Mouse (Mus musculus) limb, embryonic 13.5 days (tissue): ENCODE measurements at regions not wholly inside any gene's neighbourhood (a gene's known extent, or its start where the extent isn't known, plus 50 kb on each side); places are given as distances from the start of the nearest gene placed in this dataset.
"Not testable (repeated sequence)": the region's sequence is repeated elsewhere in the genome, so short reads cannot be mapped to it uniquely, and the experiment has no call there.

Experiments used
- ATAC-seq: fragments of 200-750 bp; cut with Nextera tagmentation; 2 replicates; pipeline ENCODE4 v1.8.0; 2017; ENCODE audit warnings: low read depth, moderate number of reproducible peaks, moderate TSS enrichment; ENCODE audit not compliant: low FRiP score
- H3K27ac ChIP-seq: fragments of 300-500 bp; sonication (generic); 2 replicates; pipeline ENCODE4 v1.5.1; 2015; ENCODE audit warnings: inconsistent platforms, mild to moderate bottlenecking, moderate library complexity
- H3K27me3 ChIP-seq: fragments of 300-500 bp; sonication (generic); 2 replicates; pipeline ENCODE4 v1.6.1; 2015; ENCODE audit warnings: mild to moderate bottlenecking, inconsistent platforms
- H3K36me3 ChIP-seq: fragments of 300-500 bp; sonication (generic); 2 replicates; pipeline ENCODE4 v1.6.1; 2015; ENCODE audit warnings: inconsistent platforms, mild to moderate bottlenecking, moderate library complexity
- H3K4me1 ChIP-seq: fragments of 300-500 bp; sonication (generic); 2 replicates; pipeline ENCODE4 v1.6.1; 2015; ENCODE audit warnings: inconsistent platforms
- H3K4me2 ChIP-seq: fragments of 300-500 bp; sonication (generic); replicated peaks from 2 replicates; pipeline ENCODE4 v1.6.1; 2015; ENCODE audit warnings: inconsistent platforms, mild to moderate bottlenecking, moderate library complexity
- H3K4me3 ChIP-seq: fragments of 300-500 bp; sonication (generic); 2 replicates; pipeline ENCODE4 v1.5.1; 2015; ENCODE audit warnings: moderate library complexity, mild to moderate bottlenecking, inconsistent platforms
- H3K9ac ChIP-seq: fragments of 300-500 bp; sonication (generic); 2 replicates; pipeline ENCODE4 v1.6.1; 2015; ENCODE audit warnings: mild to moderate bottlenecking, inconsistent platforms
- H3K9me3 ChIP-seq: fragments of 300-500 bp; sonication (generic); 2 replicates; pipeline ENCODE4 v1.6.1; 2016; ENCODE audit warnings: inconsistent platforms
- WGBS: fragments of 180-500 bp; shearing (Covaris S2); methylation state at CpG from one replicate; pipeline ENCODE4 v1.1.7; 2015; 5-methylcytosine and 5-hydroxymethylcytosine counted together

DNA sequence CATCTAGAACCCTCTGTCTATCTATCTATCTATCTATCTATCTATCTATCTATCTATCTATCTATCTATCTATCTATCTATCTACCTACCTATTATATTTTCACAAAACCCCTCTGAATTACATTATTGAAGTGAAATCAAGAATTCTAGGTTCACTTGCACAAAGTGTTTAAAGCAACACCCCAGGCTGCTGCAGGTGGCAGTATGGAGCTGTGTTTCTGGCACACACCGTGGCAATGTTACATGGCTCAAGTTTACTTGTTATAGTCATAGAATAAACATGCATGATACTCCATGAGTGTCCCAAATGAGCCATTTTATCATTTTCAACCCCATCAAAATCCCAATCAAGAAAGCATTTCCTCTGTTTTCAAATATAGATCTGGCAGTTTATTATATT, 538.6 kb upstream of the Got2 start:
- Histone ChIP-seq H3K9me3 (no peaks in the 10 kb centered on the region), H3K27ac (no peak overlapping the region), H3K27me3 (no peaks in the 10 kb centered on the region), H3K4me1 (no peaks in the 10 kb centered on the region), H3K4me3 (no peak overlapping the region), H3K36me3 (no peaks in the 10 kb centered on the region), H3K4me2 (no peak overlapping the region), H3K9ac (no peak overlapping the region)
- no peak for ATAC-seq
- 52% methylated on average over 1 of the region's 1 CpGs for WGBS

GRCm38 (mm10) chr8:96409601-96410000, 521.3 kb upstream of the Got2 start:
- WGBS, result 49% methylated on average over 1 of the region's 1 CpGs
- Histone ChIP-seq H3K4me1 (no peaks in the 10 kb centered on the region), H3K27me3 (no peaks in the 10 kb centered on the region), H3K4me3 (no peak overlapping the region), H3K27ac (no peak overlapping the region), H3K9ac (no peak overlapping the region), H3K4me2 (no peak overlapping the region), H3K9me3 (no peaks in the 10 kb centered on the region), H3K36me3 (no peaks in the 10 kb centered on the region)
- ATAC-seq, result no peak

- Histone ChIP-seq H3K27me3 (no peaks in the 10 kb centered on the region), H3K36me3 (no peaks in the 10 kb centered on the region), H3K4me1 (no peaks in the 10 kb centered on the region), H3K27ac (no peak overlapping the region), H3K4me2 (no peak overlapping the region), H3K9me3 (no peaks in the 10 kb centered on the region), H3K9ac (no peak overlapping the region), H3K4me3 (no peak overlapping the region)
- ATAC-seq, result no peak
- WGBS, result 91% methylated on average over 15 of the region's 15 CpGs
These were observed 516.3 kb upstream of the Got2 start for GRCm38 (mm10) chr8:96404549-96405145.

DNA sequence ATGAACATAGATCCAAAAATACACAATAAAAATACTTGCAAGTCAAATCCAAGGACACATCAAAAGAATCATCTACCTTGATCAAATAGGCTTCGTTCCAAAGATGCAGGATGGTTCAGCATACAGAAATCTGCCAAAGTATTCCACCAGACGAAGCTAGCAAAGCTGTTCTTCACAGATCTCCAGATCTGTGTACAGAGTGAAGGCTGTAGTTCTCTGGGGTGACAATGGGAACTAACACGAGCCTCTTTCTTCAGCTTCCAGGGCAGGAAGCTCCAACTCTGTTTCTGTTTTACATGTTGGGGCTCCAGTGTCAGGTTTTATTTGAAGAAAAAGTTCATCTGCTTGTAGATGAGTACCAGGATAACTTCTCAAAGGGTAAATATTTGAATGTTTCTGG, 515.3 kb upstream of the Got2 start:
- Histone ChIP-seq H3K27me3 (no peaks in the 10 kb centered on the region), H3K36me3 (no peaks in the 10 kb centered on the region), H3K4me3 (no peak overlapping the region), H3K4me1 (no peaks in the 10 kb centered on the region), H3K9me3 (no peaks in the 10 kb centered on the region), H3K4me2 (no peak overlapping the region), H3K27ac (no peak overlapping the region), H3K9ac (no peak overlapping the region)
- WGBS, result 73% methylated on average over 3 of the region's 3 CpGs
- no peak for ATAC-seq

DNA sequence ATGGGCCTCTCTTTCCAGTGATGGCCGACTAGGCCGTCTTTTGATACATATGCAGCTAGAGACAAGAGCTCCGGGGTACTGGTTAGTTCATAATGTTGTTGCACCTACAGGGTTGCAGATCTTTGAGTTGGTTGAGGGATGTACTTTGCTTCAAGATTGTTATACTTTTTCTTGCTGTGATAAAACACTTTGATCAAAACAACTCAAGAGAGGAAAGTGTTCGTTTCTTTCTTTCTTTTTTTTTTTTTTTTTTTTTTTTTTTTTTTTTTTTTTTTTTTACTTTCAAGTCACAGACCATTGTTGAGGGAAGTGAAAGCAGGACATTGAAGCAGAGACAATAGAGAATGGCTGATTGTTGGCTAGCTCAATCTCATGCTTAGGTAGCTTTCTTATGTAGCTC, 511.0 kb upstream of the Got2 start:
- not testable (repeated sequence) for ATAC-seq, H3K27ac ChIP-seq, H3K9me3 ChIP-seq, H3K36me3 ChIP-seq, H3K27me3 ChIP-seq, H3K9ac ChIP-seq, H3K4me3 ChIP-seq, H3K4me1 ChIP-seq, H3K4me2 ChIP-seq
- 89% methylated on average over 4 of the region's 4 CpGs for WGBS

GRCm38 (mm10) chr8:96393024-96393423, 504.7 kb upstream of the Got2 start:
- Histone ChIP-seq H3K4me2 (no peak overlapping the region), H3K4me1 (no peaks in the 10 kb centered on the region), H3K27ac (no peak overlapping the region), H3K27me3 (no peaks in the 10 kb centered on the region), H3K4me3 (no peak overlapping the region), H3K9ac (no peak overlapping the region), H3K9me3 (no peaks in the 10 kb centered on the region), H3K36me3 (no peaks in the 10 kb centered on the region)
- no peak for ATAC-seq
- 73% methylated on average over 4 of the region's 4 CpGs for WGBS

GRCm38 (mm10) chr8:96389251-96389650, 500.9 kb upstream of the Got2 start:
- H3K4me1 ChIP-seq, result no peaks in the 10 kb centered on the region
- no peak overlapping the region for H3K4me3 ChIP-seq
- no peaks in the 10 kb centered on the region for H3K9me3 ChIP-seq
- H3K27me3 ChIP-seq, result no peaks in the 10 kb centered on the region
- no peak overlapping the region for H3K27ac ChIP-seq
- no peak overlapping the region for H3K9ac ChIP-seq
- H3K4me2 ChIP-seq, result no peak overlapping the region
- no peaks in the 10 kb centered on the region for H3K36me3 ChIP-seq
- WGBS, result 83% methylated on average over 3 of the region's 3 CpGs
- ATAC-seq, result no peak

- no peak for ATAC-seq
These were observed 482.2 kb upstream of the Got2 start for GRCm38 (mm10) chr8:96370500-96370899.

DNA sequence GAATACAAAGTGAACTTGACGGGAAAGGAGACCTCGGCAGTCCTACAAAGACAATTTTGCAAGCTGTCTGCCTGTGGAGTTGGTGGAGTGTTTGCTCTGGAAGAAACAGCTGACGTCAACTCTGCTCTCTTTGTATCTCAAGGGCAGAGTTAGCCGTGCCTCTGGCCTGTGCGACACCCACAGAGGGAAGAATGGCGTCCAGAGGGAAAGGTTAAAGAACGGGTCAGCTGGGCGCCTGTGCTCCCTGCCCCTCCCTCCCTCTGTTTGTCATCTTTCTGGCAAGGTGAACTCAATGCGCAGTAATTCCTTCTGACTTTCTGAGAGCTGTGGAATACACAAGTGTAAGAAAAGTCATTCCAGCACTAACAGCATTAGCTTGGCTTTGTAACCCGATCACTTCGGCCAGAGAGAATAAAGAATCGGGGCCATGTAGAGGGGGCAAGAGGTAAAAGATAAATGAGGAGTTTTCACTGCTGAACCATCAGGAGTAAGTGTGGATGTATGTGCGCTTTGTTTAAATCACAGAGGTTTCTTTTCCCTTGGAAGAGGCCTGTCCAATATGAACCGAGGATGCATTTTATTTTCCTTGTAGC, 474.6 kb upstream of the Got2 start:
- H3K4me1 ChIP-seq, result no peaks in the 10 kb centered on the region
- H3K36me3 ChIP-seq, result no peaks in the 10 kb centered on the region
- H3K27me3 ChIP-seq, result no peaks in the 10 kb centered on the region
- H3K9ac ChIP-seq, result no peak overlapping the region
- no peak overlapping the region for H3K4me3 ChIP-seq
- WGBS, result 33% methylated on average over 14 of the region's 14 CpGs
- peak overlapping the region; percentile 16; the same call in 1 of the 2 replicates for H3K4me2 ChIP-seq
- no peak overlapping the region for H3K27ac ChIP-seq
- ATAC-seq, result no peak
- H3K9me3 ChIP-seq, result no peaks in the 10 kb centered on the region

More at GRCm38 (mm10) chr8:96370500-96370899, 482.2 kb upstream of the Got2 start:
- H3K4me1 ChIP-seq, result no peaks in the 10 kb centered on the region
- H3K4me2 ChIP-seq, result no peak overlapping the region
- no peaks in the 10 kb centered on the region for H3K27me3 ChIP-seq
- H3K4me3 ChIP-seq, result no peak overlapping the region
- no peak overlapping the region for H3K27ac ChIP-seq
- 90% methylated on average over 9 of the region's 9 CpGs for WGBS
- H3K9me3 ChIP-seq, result no peaks in the 10 kb centered on the region
- H3K9ac ChIP-seq, result no peak overlapping the region
- no peaks in the 10 kb centered on the region for H3K36me3 ChIP-seq

DNA sequence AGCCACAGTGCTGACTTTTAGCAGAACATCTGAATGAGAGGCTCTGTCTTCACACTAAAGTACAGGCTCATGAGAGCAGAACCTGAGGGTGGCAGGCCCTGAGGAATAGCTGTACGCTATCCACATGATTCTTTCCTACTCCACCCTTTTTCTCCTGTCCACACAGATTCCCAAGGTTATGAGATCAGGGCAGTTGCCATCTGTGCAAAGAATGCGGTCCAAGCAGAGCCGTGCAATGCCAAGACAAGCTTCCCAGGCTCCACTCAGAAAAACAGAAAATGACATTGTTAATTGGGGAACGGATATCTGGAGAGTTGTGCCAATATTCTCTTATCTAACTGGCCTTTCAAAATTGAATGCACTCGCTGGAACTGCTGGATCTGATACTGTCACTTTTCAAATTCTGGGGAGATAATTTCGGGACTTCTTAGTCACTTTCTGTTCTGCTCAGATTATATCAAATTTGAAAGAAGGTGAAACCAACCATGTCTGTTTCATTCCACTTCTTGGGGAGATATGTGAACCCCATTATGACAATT, 462.3 kb upstream of the Got2 start:
- no peak for ATAC-seq
- H3K27ac ChIP-seq, result no peak overlapping the region
- no peaks in the 10 kb centered on the region for H3K9me3 ChIP-seq
- no peak overlapping the region for H3K4me2 ChIP-seq
- H3K9ac ChIP-seq, result no peak overlapping the region
- H3K36me3 ChIP-seq, result no peaks in the 10 kb centered on the region
- WGBS, result 79% methylated on average over 6 of the region's 6 CpGs
- H3K4me3 ChIP-seq, result no peak overlapping the region
- no peaks in the 10 kb centered on the region for H3K4me1 ChIP-seq
- H3K27me3 ChIP-seq, result no peaks in the 10 kb centered on the region

DNA sequence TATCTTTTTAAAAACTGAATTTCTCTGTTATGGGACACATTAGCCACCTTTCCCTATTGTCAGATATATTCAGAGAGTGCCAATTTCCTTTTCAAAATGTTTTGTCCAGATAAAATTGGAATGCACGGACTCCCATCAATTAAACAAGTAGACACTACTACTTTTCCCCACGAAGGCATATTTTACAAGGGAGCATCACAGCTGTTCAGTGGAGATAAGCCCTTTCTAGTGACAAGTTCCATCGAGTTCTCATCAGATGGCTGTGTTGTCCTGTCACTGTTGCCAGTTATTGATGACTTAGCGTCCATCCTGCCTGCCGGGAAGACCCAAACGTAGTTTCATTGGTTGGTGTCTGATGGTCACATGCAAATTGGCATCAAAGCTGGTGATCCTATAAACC, 461.2 kb upstream of the Got2 start:
- Histone ChIP-seq H3K9ac (no peak overlapping the region), H3K36me3 (no peaks in the 10 kb centered on the region), H3K4me1 (no peaks in the 10 kb centered on the region), H3K4me3 (no peak overlapping the region), H3K27me3 (no peaks in the 10 kb centered on the region), H3K9me3 (no peaks in the 10 kb centered on the region), H3K27ac (no peak overlapping the region), H3K4me2 (no peak overlapping the region)
- no peak for ATAC-seq
- 76% methylated on average over 6 of the region's 6 CpGs for WGBS

GRCm38 (mm10) chr8:96340702-96341101, 452.4 kb upstream of the Got2 start:
- no peak for ATAC-seq
- H3K4me2 ChIP-seq, result no peak overlapping the region
- H3K36me3 ChIP-seq, result no peaks in the 10 kb centered on the region
- no peaks in the 10 kb centered on the region for H3K4me1 ChIP-seq
- H3K9ac ChIP-seq, result no peak overlapping the region
- 86% methylated on average over 3 of the region's 3 CpGs for WGBS
- no peak overlapping the region for H3K27ac ChIP-seq
- no peak overlapping the region for H3K4me3 ChIP-seq
- H3K9me3 ChIP-seq, result 0 out of 2 replicates have a peak, but pooled peaks cover 3% of the 10 kb centered on the region
- no peaks in the 10 kb centered on the region for H3K27me3 ChIP-seq

DNA sequence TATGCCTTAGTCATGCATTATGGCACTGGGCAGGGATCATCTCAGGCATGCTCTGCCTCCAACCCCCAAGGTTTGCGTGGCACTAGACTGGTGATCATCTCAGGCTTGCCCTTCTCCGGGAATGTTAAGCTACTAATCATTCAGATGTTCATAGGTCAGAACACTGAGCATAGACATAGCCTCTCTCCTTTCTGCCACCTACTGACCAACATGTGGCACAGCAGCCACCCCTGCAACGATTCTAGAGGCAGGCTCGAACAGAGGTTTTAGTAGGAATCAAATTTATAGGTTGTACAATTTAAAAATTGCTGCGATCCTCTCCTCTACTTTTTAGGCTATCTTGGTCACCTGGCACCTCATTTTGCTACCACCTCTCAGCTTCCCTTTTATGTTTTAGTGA, 430.0 kb upstream of the Got2 start:
- Histone ChIP-seq H3K4me3 (no peak overlapping the region), H3K36me3 (no peaks in the 10 kb centered on the region), H3K4me2 (no peak overlapping the region), H3K27ac (no peak overlapping the region), H3K9me3 (no peaks in the 10 kb centered on the region), H3K9ac (no peak overlapping the region), H3K4me1 (no peaks in the 10 kb centered on the region), H3K27me3 (no peaks in the 10 kb centered on the region)
- no peak for ATAC-seq
- 70% methylated on average over 5 of the region's 5 CpGs for WGBS
